Mouse (Mus musculus) limb, embryonic 10.5 days (tissue): ENCODE measurements around the gene Xrcc5. TPM values are rescaled to one million over a fixed set of nuclear protein-coding genes. Genes with fewer than 3 reads are reported as not detected.

Experiments
- DNase-seq: peaks from one replicate; pipeline ENCODE4 v3.0.0-alpha.2; 2017; ENCODE audit warnings: low spot score
- H3K27ac ChIP-seq: fragments of 300-500 bp; sonication (generic); 2 replicates; pipeline ENCODE4 v1.5.1; 2016; ENCODE audit warnings: mild to moderate bottlenecking
- H3K27me3 ChIP-seq: fragments of 300-500 bp; sonication (generic); 2 replicates; pipeline ENCODE4 v1.6.1; 2016; ENCODE audit warnings: low read depth, mild to moderate bottlenecking; ENCODE audit not compliant: poor library complexity, severe bottlenecking
- H3K36me3 ChIP-seq: fragments of 300-500 bp; sonication (generic); 2 replicates; pipeline ENCODE4 v1.6.1; 2016; ENCODE audit warnings: mild to moderate bottlenecking, moderate library complexity
- H3K4me1 ChIP-seq: fragments of 300-500 bp; sonication (generic); 2 replicates; pipeline ENCODE4 v1.6.1; 2016
- H3K4me3 ChIP-seq: fragments of 300-500 bp; sonication (generic); 2 replicates; pipeline ENCODE4 v1.5.1; 2016; ENCODE audit warnings: mild to moderate bottlenecking, moderate library complexity
- H3K9me3 ChIP-seq: fragments of 300-500 bp; sonication (generic); replicated peaks from 2 replicates; pipeline ENCODE4 v1.6.1; 2016; ENCODE audit warnings: mild to moderate bottlenecking
- WGBS: fragments of 180-500 bp; shearing (Covaris S2); methylation state at CpG from one replicate; pipeline ENCODE4 v1.1.7; 2016; 5-methylcytosine and 5-hydroxymethylcytosine counted together
- polyA plus RNA-seq: library from polyadenylated mRNA; unstranded; fragments of >200 nt; fragmentation: Nextera tagmentation; extraction: Ambion mirVana; gene quantifications from 2 replicates; pipeline ENCODE4 v1.2.1, GENCODE M21; 2016

The Xrcc5 gene
- polyA plus RNA-seq, 1 experiment from 2014 or later: 69.5 TPM

- Histone ChIP-seq H3K36me3 (peaks cover 94% of the 10 kb centered on the region), H3K4me3 (no peak overlapping the region), H3K4me1 (no peaks in the 10 kb centered on the region), H3K27me3 (no peaks in the 10 kb centered on the region), H3K9me3 (no peaks in the 10 kb centered on the region), H3K27ac (no peak overlapping the region)
- WGBS: 95% methylated on average over 11 of the region's 11 CpGs
- no peak for DNase-seq
These were observed 19.1 kb downstream of the Xrcc5 start for GRCm38 (mm10) chr1:72326162-72326821.

- H3K36me3 ChIP-seq: peaks cover 88% of the 10 kb centered on the region
- WGBS: 94% methylated on average over 11 of the region's 11 CpGs
- no peak for DNase-seq
These were observed 27.6 kb downstream of the Xrcc5 start for GRCm38 (mm10) chr1:72334807-72335206.

DNA sequence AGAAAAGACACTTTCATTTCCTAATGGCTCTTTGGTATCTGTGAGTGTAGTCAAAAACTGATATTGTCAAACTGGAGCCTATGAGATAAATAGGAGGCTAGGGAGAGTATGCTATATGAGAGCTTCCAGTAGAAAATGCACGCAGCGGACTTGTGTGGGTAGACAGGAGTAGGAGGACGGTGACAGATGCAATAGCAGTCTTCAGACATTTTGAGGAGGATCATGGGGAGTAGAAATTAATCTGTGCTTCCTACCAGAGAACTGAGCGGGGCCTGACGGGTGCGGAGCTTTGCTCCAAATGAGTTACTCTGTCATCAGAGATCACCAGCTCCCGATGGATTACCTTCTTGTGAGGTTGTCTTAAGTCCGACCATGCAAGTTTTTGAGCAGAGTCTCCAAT, 29.6 kb downstream of the Xrcc5 start:
- peaks cover 87% of the 10 kb centered on the region for H3K36me3 ChIP-seq
- no peak for DNase-seq
- H3K4me1 ChIP-seq: no peaks in the 10 kb centered on the region
- no peaks in the 10 kb centered on the region for H3K27me3 ChIP-seq
- H3K27ac ChIP-seq: no peak overlapping the region
- WGBS: 92% methylated on average over 8 of the region's 8 CpGs
- no peak overlapping the region for H3K4me3 ChIP-seq
- no peaks in the 10 kb centered on the region for H3K9me3 ChIP-seq

More at GRCm38 (mm10) chr1:72334807-72335206, 27.6 kb downstream of the Xrcc5 start:
- Histone ChIP-seq H3K4me3 (no peak overlapping the region), H3K9me3 (no peaks in the 10 kb centered on the region), H3K27ac (no peak overlapping the region), H3K4me1 (no peaks in the 10 kb centered on the region), H3K27me3 (no peaks in the 10 kb centered on the region)

GRCm38 (mm10) chr1:72338341-72338740, 31.1 kb downstream of the Xrcc5 start:
- H3K27me3 ChIP-seq: no peaks in the 10 kb centered on the region
- H3K4me3 ChIP-seq: no peak overlapping the region
- no peak overlapping the region for H3K27ac ChIP-seq
- H3K36me3 ChIP-seq: peaks cover 88% of the 10 kb centered on the region
- WGBS: 92% methylated on average over 5 of the region's 5 CpGs
- H3K9me3 ChIP-seq: no peaks in the 10 kb centered on the region
- H3K4me1 ChIP-seq: no peaks in the 10 kb centered on the region
- no peak for DNase-seq

DNA sequence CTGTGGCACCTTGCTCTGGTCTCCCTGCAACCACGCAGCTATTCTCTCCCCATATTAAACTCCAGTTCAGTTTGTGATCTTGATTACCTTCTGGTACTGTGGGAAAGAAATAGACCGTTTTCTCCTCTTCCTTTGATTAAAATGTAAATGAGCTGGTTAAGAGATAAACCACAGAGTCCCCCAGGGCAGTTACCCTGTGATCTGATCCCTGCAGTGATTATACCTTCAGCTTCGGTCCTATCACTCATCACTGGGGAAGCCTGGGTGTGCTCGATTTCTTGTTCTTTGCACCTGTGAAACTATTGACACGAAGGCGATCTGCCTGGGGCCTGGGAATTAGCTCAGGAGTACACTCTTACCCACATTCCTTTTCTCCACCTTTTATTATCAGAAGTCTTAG, 40.7 kb downstream of the Xrcc5 start:
- H3K36me3 ChIP-seq: peaks cover 92% of the 10 kb centered on the region
- WGBS: 87% methylated on average over 6 of the region's 6 CpGs
- H3K9me3 ChIP-seq: no peaks in the 10 kb centered on the region
- H3K27ac ChIP-seq: no peak overlapping the region
- H3K27me3 ChIP-seq: no peaks in the 10 kb centered on the region
- H3K4me3 ChIP-seq: no peak overlapping the region
- no peaks in the 10 kb centered on the region for H3K4me1 ChIP-seq
- no peak for DNase-seq

GRCm38 (mm10) chr1:72354856-72355255, 47.6 kb downstream of the Xrcc5 start:
- no peak for DNase-seq
- Histone ChIP-seq H3K27me3 (no peaks in the 10 kb centered on the region), H3K36me3 (peaks cover 86% of the 10 kb centered on the region), H3K4me1 (no peaks in the 10 kb centered on the region), H3K9me3 (no peaks in the 10 kb centered on the region), H3K4me3 (no peak overlapping the region), H3K27ac (no peak overlapping the region)
- WGBS: 97% methylated on average over 2 of the region's 2 CpGs

- Histone ChIP-seq H3K4me1 (no peaks in the 10 kb centered on the region), H3K4me3 (no peak overlapping the region), H3K27ac (no peak overlapping the region), H3K27me3 (no peaks in the 10 kb centered on the region), H3K36me3 (peaks cover 86% of the 10 kb centered on the region), H3K9me3 (no peaks in the 10 kb centered on the region)
- whole genome bisulfite sequencing: 97% methylated on average over 2 of the region's 2 CpGs
- DNase-seq: no peak
These were observed 51.0 kb downstream of the Xrcc5 start for GRCm38 (mm10) chr1:72358216-72358615.

- no peak overlapping the region for H3K27ac ChIP-seq
- H3K27me3 ChIP-seq: no peaks in the 10 kb centered on the region
- peaks cover 86% of the 10 kb centered on the region for H3K36me3 ChIP-seq
- no peak overlapping the region for H3K4me3 ChIP-seq
- no peaks in the 10 kb centered on the region for H3K4me1 ChIP-seq
- 96% methylated on average over 2 of the region's 2 CpGs for WGBS
- H3K9me3 ChIP-seq: no peaks in the 10 kb centered on the region
- no peak for DNase-seq
These were observed 52.2 kb downstream of the Xrcc5 start for GRCm38 (mm10) chr1:72359462-72359861.

DNA sequence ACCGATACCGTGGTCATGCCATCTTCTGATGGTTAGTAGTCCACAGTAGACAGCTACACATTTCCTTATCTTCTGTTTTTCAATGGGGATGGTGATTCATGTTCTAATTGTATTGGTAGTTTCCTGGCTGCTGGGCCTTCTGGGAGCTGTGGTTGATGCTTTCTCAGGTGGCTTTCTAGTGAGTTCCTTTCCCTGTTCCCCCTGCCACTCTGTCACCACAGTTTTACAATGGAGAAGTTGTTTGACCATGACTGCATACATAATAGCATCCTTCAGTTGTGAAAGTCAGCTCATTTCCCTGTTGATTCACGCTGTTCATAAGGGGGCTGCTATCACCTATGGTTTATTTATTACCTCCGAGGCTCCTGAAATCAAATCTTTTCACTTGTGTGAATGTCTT, 53.6 kb downstream of the Xrcc5 start:
- H3K36me3 ChIP-seq: peaks cover 83% of the 10 kb centered on the region

GRCm38 (mm10) chr1:72364661-72365060, 57.4 kb downstream of the Xrcc5 start:
- Histone ChIP-seq H3K36me3 (peaks cover 50% of the 10 kb centered on the region), H3K4me3 (no peak overlapping the region), H3K9me3 (no peaks in the 10 kb centered on the region), H3K27ac (no peak overlapping the region), H3K4me1 (no peaks in the 10 kb centered on the region), H3K27me3 (no peaks in the 10 kb centered on the region)
- 93% methylated on average over 8 of the region's 8 CpGs for WGBS
- no peak for DNase-seq

More for the DNA sequence above, 53.6 kb downstream of the Xrcc5 start:
- 96% methylated on average over 4 of the region's 4 CpGs for WGBS
- Histone ChIP-seq H3K9me3 (no peaks in the 10 kb centered on the region), H3K4me3 (no peak overlapping the region), H3K4me1 (no peaks in the 10 kb centered on the region), H3K27ac (no peak overlapping the region), H3K27me3 (no peaks in the 10 kb centered on the region)
- no peak for DNase-seq

- no peaks in the 10 kb centered on the region for H3K4me1 ChIP-seq
- no peak overlapping the region for H3K4me3 ChIP-seq
- no peak for DNase-seq
- H3K27ac ChIP-seq: no peak overlapping the region
- H3K9me3 ChIP-seq: no peaks in the 10 kb centered on the region
- no peaks in the 10 kb centered on the region for H3K27me3 ChIP-seq
- peaks cover 27% of the 10 kb centered on the region for H3K36me3 ChIP-seq
- 88% methylated on average over 1 of the region's 1 CpGs for WGBS
These were observed 65.3 kb downstream of the Xrcc5 start for GRCm38 (mm10) chr1:72372512-72372911.

- Histone ChIP-seq H3K4me1 (no peaks in the 10 kb centered on the region), H3K4me3 (no peak overlapping the region), H3K27ac (no peak overlapping the region), H3K27me3 (no peaks in the 10 kb centered on the region), H3K36me3 (peaks cover 29% of the 10 kb centered on the region), H3K9me3 (no peaks in the 10 kb centered on the region)
- no peak for DNase-seq
- WGBS: 98% methylated on average over 3 of the region's 3 CpGs
These were observed 65.7 kb downstream of the Xrcc5 start for GRCm38 (mm10) chr1:72372913-72373312.

- Histone ChIP-seq H3K36me3 (peaks cover 31% of the 10 kb centered on the region), H3K9me3 (no peaks in the 10 kb centered on the region), H3K4me1 (no peaks in the 10 kb centered on the region), H3K4me3 (no peak overlapping the region), H3K27me3 (no peaks in the 10 kb centered on the region), H3K27ac (no peak overlapping the region)
- DNase-seq: no peak
- WGBS: 76% methylated on average over 6 of the region's 6 CpGs
These were observed 66.4 kb downstream of the Xrcc5 start for GRCm38 (mm10) chr1:72373648-72374047.

DNA sequence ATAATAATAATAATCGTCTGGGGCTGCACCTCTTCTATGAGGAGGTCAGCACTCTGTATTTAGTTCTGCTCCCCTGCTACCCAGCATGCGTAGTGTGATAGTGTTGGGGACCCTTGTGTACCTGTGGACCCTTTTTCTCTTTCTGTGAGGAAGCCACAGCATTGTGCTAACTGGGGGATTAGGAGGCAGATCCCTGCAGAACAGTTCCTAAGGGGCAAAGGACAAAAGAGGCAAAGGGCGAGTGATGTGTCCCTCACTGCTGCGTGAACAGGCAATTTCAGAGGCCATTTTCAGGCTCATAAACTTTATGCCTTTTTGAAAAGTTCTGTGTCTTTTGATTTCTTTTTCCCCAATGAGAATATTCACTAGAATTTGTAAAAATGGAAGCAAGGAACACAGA, 66.8 kb downstream of the Xrcc5 start:
- Histone ChIP-seq H3K27ac (no peak overlapping the region), H3K27me3 (no peaks in the 10 kb centered on the region), H3K4me1 (no peaks in the 10 kb centered on the region), H3K9me3 (no peaks in the 10 kb centered on the region), H3K4me3 (no peak overlapping the region), H3K36me3 (peaks cover 31% of the 10 kb centered on the region)
- WGBS: 79% methylated on average over 4 of the region's 4 CpGs
- no peak for DNase-seq
